Mouse (Mus musculus): Measurements from ENCODE around the gene Cacfd1. TPM values are rescaled to one million over a fixed set of nuclear protein-coding genes. Genes with fewer than 3 reads are reported as not detected.

Cacfd1 gene
- total RNA-seq, 2 experiments from 2014 or later = 28.0 to 29.7 TPM

- DNase-seq = peak; percentile 86
These were observed 18.1 kb downstream of the Cacfd1 start, which contains the start of gene Slc2a6 for GRCm38 (mm10) chr2:27027618-27028436. TSS of gene Slc2a6 (minus strand) at chr2:27027998.

- no peak for DNase-seq
These were observed 18.8 kb downstream of the Cacfd1 start for GRCm38 (mm10) chr2:27028437-27029015.

DNA sequence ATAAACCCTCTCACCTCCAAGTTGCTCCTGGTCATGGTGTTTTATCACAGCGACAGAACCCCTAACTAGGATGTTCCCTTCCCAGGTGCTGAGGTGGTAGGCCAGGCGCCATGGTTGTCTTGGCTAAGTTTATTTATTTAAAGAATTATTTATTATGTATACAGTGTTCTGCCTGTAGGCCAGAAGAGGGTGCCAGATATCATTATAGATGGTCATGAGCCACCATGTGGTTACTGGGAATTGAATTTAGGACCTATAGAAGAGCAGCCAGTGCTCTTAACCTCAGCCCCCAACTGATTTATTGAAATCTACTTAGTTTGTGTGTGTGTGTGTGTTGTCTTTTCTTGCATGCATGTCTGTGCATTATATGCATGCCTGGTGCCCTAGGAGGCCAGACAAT, 22.6 kb downstream of the Cacfd1 start:
- no peak for DNase-seq

- DNase-seq = no peak
These were observed 26.3 kb downstream of the Cacfd1 start for GRCm38 (mm10) chr2:27036003-27036402.

DNA sequence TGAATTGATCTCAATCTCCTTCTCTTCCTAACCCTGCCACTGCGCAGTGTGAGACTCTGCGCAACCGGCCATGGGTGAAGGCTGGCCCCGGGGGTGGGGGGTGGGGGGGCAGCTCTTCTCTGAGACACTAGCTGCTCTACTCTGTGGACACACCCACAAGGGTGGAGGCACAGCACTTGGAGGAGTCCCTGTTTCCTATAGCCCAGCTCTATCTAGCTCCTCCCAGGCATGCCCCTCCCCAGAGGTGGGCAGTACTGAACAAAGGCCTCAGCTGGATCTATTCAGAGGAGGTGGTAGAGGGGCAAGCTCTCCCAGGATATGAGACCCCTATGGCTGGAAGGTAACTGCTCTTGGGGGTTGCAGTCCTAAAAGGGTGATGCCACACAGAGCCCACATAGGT, 27.3 kb downstream of the Cacfd1 start:
- no peak for DNase-seq

- peak; percentile 88 for DNase-seq
These were observed 28.9 kb downstream of the Cacfd1 start for GRCm38 (mm10) chr2:27038596-27038995.

- peak; percentile 37 for DNase-seq
These were observed 29.6 kb downstream of the Cacfd1 start for GRCm38 (mm10) chr2:27039286-27039685.

GRCm38 (mm10) chr2:27042131-27042844, 32.6 kb downstream of the Cacfd1 start:
- no peak for DNase-seq

GRCm38 (mm10) chr2:27043461-27043860, 33.7 kb downstream of the Cacfd1 start:
- peak; percentile 93 for DNase-seq

- DNase-seq = no peak
These were observed 34.4 kb downstream of the Cacfd1 start for GRCm38 (mm10) chr2:27044166-27044565.

GRCm38 (mm10) chr2:27044641-27045040, 34.9 kb downstream of the Cacfd1 start:
- DNase-seq = no peak

GRCm38 (mm10) chr2:27045979-27046770, 36.4 kb downstream of the Cacfd1 start:
- peak; percentile 83 for DNase-seq

GRCm38 (mm10) chr2:27049408-27049807, 39.7 kb downstream of the Cacfd1 start:
- no peak for DNase-seq

DNA sequence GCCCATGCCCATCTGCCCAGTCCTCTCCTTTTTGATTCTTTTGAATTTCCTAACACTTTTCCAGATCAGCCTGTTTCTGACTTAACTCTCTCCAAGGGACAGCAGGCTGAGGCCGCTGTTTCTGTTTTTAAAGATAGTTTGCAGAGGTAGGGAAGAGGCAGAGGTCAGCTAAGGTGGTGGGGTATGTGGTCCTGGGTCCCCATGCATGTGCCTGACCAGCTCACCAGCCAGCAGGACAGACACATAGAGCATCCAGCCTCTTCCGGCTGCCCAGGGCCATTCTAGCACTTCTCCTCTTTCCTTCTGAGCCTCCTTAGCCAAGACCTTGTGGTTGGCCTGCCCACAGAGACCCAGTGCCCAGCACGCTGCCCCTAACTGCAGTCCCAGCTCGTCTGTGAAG, 48.5 kb downstream of the Cacfd1 start:
- DNase-seq = no peak

DNA sequence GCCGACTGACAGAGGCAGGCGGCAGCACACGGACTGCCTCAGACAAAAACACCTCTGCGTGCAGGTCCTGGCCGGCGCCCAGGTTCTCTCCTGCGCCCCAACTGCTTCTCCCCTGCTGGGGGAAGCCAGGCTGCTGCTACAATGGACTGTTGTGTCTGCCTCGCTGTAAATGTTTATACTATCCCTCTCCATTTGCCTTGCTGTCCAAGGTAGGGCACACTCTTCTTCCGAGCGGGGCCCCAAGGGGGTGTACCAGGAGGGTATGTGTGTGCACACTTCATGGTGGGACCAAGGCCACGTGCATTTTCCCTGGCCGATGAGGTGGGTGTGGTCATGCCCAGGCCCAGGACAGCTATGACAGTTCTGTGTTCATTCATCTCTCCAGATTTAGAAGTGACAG, 49.0 kb downstream of the Cacfd1 start:
- DNase-seq = no peak

DNA sequence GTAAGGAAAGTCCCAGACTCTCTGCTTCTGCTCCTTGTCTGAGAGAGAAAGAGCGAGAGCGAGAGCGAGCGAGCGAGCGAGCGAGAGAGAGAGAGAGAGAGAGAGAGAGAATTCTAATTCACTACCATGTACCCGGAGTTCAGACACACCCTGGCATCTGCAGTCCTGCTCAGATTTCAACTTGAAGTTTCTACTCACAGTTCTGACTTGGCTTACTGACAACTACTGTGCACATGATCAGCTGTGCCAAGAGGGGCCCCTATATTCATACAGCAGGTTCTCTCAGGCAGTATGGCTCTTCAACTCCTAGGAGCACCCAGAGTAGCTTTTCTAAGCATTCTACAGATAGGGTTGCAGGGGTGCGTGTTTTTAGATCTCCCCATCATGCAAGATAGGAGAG, 49.5 kb downstream of the Cacfd1 start:
- no peak for DNase-seq

- DNase-seq = no peak
These were observed 57.4 kb downstream of the Cacfd1 start for GRCm38 (mm10) chr2:27067124-27067523.

GRCm38 (mm10) chr2:27067996-27068395, 58.3 kb downstream of the Cacfd1 start:
- DNase-seq = no peak

DNA sequence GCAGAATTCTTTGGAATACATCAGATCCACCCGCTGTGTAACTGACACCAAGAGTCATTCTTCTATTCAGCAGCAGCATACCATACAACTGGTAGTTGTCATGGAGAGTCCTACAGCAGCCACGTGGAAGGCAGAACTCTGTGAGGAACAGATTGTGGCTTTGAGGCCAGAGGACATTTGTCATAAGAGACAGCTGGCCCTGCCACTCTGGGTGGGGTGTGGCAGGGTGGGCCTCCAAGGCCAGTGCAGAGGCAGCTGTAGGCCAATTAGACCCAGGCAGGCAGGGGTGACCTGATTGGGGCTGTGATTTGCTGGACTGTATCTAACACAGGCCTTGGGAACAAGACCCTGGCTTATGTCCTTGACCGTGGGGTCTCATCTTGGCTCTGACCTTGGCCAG, 59.9 kb downstream of the Cacfd1 start:
- no peak for DNase-seq

DNA sequence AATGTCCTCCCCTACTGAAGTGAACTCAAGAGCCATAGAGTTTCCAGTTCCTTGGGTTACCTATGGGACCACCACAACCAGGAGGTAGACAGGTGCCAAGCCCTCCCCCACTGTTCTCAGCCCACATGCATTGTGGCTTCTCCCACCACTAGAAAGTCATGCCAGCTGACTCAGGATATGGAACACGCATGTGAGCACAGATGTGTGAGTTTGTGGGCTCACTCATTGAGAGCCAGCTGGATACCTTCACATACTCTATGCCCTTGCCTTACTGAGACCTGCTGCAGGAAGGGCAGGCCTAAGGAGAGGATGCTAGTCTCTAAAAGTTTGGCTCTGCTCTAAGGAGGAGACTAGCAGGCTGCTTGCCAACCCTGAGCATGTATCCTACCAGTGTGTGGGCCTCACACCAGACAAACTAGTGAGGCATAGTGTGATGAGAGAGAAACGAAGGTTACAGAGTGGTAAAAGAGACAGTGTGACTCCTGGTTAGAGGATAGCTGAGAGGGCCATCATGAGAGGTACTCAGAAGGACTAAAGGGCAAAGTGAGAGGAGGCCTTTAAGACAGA, 60.6 kb downstream of the Cacfd1 start:
- DNase-seq = no peak
